Mouse (Mus musculus): Measurements from ENCODE around the gene Clic1.

GRCm38 (mm10) chr17:35021842-35022477, 27.8 kb upstream of the Clic1 start:
- TF ChIP-seq GATA1 (IDR thresholded peaks at IDR 0.05; ENCODE audit: low read length) (peak; percentile 63), TAL1 (IDR thresholded peaks at IDR 0.05; ENCODE audit: low read length) (no peak; the same call in 2 of the 3 replicates)
